Mouse (Mus musculus) ES-E14 (cell line): ENCODE measurements around the gene Epha8.

Experiments used
- ZC3H11A ChIP-seq: IDR thresholded peaks from 2 replicates; pipeline ENCODE4 v1.6.1; 2012; ENCODE audit warnings: low read depth, mild to moderate bottlenecking, inconsistent platforms, low read length, borderline replicate concordance
- ZNF384 ChIP-seq: IDR thresholded peaks from 2 replicates; pipeline ENCODE4 v1.6.1; 2012; ENCODE audit warnings: low read depth, low read length, inconsistent platforms

- TF ChIP-seq ZC3H11A (no peak), ZNF384 (no peak)
These were observed 8.4 kb upstream of the Epha8 start for GRCm38 (mm10) chr4:136964990-136965421.
